Comparison of ENCODE assay signal across 9 mouse cellular contexts in the genomic region with DNA sequence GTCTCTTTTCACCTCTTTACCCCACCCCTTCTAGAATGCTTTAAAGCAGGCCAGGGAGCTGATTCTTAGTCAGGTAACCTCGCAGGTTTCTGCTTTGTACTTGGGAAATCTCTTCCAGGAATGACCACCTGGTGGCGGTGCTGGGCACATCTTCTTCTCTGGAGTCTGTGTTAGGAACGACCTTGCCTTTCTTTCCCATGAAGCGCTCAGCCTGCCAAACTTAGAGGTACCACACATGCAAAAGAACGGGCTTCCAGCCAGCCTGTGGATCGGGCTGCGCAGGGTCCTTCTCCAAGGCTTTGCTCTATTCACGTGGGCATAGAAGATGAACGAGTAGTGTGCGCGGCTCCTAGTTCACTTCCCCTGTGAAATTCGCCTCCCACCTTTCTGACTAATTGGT.
DNase-seq lines count a peak whose midpoint lies in the region; ATAC-seq lines count a peak whose summit lies in the region.
"Had no signal": no experiment of that assay in that cellular context is flagged by ENCODE, and none has a peak within 500 bp of the region (broad histone marks: within the 10 kb centered on the region; RNA-seq: fewer than 3 reads in every experiment).

No protein-coding gene starts in this region.

- no peaks in the 10 kb centered on the region for H3K36me3 ChIP-seq in heart, embryonic 15.5 days

- no peak overlapping the region for H3K4me2 ChIP-seq in heart, embryonic 15.5 days

- peak; percentile 69; the same call in 1 of the 2 replicates for ATAC-seq in heart, embryonic 15.5 days (replicated peaks; ENCODE audit: insufficient number of reproducible peaks, insufficient read depth, low FRiP score, low read depth)

- H3K4me3 ChIP-seq in heart, embryonic 15.5 days = no peak overlapping the region

- H3K27me3 ChIP-seq in heart, embryonic 15.5 days = no peaks in the 10 kb centered on the region

- peaks cover 3% of the 10 kb centered on the region; the same call in 1 of the 2 replicates for H3K4me1 ChIP-seq in heart, embryonic 15.5 days (replicated peaks)

- no peaks in the 10 kb centered on the region for H3K9me3 ChIP-seq in heart, embryonic 15.5 days (replicated peaks)

- WGBS in heart, embryonic 15.5 days = 33% methylated on average over 12 of the region's 12 CpGs

- peak; percentile 11 for DNase-seq in urinary bladder, postnatal 25 days (ENCODE audit: low spot score)
- DNase-seq in urinary bladder, adult 2 months (ENCODE audit: low spot score) = no peak
- DNase-seq in embryo, embryonic 10 days (ENCODE audit: low spot score) = peak; percentile 78
- DNase-seq in layer of hippocampus, adult 11-12 months (ENCODE audit: low spot score) = peak; percentile 78
- DNase-seq in lung, postnatal 10 days = peak; percentile 32
- DNase-seq in right cerebral cortex, postnatal 10 days (ENCODE audit: low spot score in 2 of 2) = peak; percentile 87 to 89
- no peak for DNase-seq in urinary bladder, postnatal 10 days (ENCODE audit: low spot score)

- H3K9ac ChIP-seq in heart, embryonic 15.5 days = no peak overlapping the region

- no peak overlapping the region for H3K27ac ChIP-seq in heart, embryonic 15.5 days
- H3K27ac ChIP-seq: macrophage had no signal

Comparison
In these comparisons a context has a peak if more than half of its experiments do, and no peak if none do; other contexts are left out.
1. DNase-seq: peak in urinary bladder, postnatal 25 days (single experiment), embryo, embryonic 10 days (single experiment), layer of hippocampus, adult 11-12 months (single experiment), lung, postnatal 10 days (single experiment) and right cerebral cortex, postnatal 10 days (2 of 2); none in urinary bladder, adult 2 months (single experiment) and urinary bladder, postnatal 10 days (single experiment).